Mouse (Mus musculus): ENCODE measurements around the gene Ostm1.

Ostm1 gene

DNA sequence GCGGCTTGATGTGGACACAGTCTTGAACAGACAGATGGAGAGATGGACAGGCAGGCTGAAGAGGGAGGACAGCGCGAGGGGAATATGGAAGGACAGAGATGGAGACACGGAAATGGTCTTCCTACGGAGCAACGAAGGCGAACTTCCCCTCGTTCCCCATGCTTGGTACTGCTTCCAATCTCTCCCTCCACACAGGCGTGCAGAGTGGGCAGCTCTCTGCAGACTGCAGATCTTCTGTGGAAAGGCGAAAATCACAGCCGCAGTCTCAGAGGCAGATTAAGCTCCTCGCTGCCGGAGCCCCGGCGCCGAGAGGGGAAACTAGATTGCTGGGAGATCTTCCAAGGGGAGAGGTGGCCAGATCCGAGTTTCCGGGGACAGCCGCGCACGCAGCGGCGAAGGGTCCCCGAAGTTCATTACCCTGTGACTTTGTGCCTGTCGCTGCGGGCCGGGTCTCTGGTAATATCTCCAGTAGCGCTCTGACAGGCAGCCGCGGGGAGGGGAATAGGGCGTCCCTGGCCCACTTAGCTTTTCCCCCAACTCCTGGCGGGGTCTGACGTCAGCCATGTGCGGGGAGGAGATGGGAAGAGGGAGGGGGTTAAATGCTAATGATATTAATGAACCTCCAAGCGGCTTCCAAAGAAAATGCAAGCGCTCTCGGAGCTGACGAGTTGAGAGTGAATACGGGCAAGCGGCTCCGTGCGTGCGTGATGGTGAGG, at the start of gene Ostm1, which contains the start of gene Nr2e1:
Gene Ostm1 (plus strand): TSS at position 666 of the 716 bp plus-strand sequence.
Gene Nr2e1 (minus strand): TSS at position 476 of the 716 bp plus-strand sequence.
- DNase-seq: no peak

DNA sequence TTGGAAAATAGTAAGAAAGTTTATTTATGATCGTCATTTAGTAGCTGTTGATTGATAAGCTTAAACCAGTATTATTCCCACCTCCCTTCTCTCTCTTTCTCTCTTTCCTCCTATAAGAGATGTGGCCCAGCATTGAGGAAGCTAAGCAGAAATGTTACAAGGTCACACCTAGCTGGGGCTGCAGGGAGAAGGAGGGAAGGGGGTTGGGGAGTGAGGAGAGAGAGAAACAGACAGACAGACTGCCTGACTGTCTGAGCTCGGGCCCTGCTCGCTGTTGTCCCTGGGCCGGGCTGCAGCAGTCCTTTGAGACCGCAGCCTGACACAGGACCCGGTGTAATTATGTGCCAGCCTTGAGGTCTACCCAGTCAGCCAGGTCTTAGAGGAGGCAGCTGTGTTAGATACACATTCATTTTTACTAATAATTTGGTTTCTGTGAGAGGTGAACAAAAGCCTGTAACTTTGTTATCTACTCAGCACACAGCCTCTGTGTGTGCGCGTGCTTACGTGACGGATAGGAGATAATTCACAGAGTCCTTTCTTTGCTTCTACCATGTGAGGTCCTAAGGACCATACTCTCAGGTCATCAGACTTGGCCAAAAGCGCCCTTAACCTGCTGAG, 49.7 kb upstream of the Ostm1 start:
- DNase-seq: no peak

DNA sequence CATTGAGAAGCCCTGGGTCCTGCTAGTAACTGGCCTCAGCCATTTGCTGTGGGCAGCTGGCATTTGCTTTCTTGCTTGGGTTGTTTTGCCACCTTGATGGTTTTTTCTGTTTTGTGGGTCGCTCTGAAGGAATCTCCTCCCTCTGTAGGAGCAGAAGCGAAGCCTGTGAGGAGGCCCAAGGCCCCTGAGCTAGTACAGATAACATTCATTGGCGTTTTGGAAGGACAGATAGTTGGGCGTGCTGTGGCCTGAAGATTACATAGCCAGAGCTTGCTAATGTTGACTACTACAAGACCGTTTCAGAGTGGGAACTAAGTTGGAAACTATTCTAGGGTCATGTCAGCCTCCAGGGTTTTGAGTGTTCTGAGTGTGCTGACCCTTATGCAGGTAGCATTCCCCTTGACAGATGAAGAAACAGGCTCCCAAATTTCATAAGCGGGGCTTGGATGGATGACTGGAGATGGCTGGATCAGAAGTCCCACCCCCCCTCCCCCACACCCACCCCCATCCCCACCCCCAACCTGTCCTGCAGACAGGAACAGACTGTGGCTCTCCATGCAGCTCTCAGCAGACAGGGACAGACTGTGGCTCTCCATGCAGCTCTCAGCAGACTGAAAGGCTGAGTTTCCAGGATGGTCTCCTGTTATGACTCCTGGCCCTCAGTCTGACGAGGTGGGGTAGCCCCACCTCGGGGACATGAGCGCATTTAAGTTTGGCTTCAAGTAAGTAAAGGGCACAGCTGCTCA, 45.9 kb upstream of the Ostm1 start:
- DNase-seq: no peak

DNA sequence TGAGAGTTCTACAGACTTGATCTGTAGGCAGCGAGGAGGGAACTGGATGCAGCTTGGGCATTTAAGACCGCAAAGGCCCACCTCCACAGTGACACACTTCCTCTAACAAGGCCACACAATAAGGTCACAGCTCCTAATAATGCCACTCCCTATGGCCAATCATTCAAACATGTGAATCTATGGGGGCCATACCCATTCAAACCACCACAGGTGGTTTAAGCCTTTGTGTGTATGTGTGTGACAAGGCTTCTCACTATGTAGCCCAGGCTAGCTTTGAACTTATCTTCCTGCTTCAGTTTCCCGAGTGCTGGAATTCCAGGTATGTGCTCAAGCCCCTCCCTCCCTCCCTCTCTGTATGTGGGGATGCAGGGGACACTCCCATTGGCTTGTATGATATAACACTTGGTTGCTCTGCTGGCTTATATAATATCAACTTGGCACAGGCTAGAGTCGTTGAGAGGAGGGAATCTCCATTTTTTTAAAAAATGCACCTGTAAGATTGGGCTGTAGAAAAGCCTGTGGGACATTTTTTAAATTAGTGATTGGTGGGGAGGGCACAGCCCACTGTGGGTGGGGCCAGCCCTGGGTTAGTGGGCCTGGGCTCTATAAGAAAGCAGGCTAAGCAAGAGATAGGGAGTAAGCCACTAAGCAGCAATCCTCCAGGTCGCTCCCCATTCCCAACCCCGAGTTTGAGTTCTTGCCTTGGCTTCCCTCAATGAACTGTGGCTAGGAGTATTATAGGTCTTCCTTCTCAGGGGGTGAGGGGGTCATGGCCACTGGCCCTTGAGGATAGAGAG, 37.7 kb upstream of the Ostm1 start:
- DNase-seq: no peak

DNA sequence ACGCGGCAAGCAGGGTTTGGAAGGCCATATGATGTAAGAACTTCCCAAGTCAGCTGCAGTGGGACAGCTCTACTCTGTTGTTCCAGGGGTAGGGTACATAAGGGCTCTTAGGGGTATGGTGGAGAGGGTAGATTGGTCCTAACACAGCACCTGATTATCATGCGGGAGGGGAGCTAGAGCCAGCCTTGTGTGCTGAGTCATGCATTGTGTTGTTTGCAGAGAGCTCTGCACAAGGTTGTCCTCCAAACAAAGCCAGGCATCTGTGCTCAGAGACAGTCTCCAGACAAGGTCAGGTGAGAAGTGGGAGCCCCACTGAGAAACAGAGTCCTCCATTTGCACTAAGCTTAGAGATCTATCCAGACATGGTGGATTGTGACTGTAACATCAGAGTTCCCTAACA, 37.1 kb upstream of the Ostm1 start:
- no peak for DNase-seq

DNA sequence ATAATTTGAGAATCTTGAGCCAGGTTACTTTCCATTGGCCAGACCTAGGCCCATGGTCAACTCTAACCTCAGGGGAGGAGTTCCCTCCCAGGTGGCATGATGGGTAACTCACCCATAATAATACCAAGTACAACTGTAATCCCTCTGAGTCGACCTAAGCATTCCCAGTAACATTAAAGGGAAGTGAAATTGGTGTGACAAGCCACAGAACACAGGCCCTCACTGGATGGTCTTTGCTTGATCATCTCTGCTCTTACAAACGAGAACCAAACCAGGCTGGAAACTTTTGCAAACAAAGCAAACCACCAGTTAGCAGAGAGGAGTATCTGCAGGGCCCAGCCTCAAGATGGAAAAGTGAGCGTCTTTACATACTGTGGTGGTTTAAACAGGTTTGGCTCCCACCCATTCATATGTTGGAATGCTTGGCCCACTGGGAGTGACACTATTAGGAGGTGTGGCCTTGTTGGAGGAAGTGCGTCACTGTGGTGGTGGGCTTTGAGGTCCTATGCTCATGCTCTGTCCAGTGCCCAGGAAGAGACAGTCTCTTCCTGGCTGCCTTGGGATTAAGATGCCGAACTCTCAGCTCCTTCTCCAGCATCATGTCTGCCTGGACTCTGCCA, 23.9 kb upstream of the Ostm1 start:
- no peak for DNase-seq

DNA sequence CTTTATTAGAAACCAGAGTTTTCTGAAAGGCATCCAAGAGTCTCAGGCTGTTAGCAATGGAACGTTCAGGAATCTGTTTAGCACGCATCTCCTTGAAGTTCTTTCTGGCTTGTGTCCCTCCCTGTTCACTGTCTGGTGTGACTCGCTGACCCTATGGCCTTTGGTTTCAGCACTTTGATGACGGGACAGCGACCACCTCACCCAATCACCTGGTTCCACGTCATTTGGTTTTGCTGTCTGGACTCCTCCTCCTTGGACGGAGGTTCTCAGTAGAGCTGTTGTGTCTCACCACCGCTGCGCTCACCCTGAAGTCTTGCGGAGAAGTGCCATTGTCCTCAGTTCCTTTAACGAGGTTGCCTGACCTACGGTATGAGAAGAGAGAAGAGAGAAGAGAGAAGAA, 21.4 kb upstream of the Ostm1 start:
- no peak for DNase-seq

DNA sequence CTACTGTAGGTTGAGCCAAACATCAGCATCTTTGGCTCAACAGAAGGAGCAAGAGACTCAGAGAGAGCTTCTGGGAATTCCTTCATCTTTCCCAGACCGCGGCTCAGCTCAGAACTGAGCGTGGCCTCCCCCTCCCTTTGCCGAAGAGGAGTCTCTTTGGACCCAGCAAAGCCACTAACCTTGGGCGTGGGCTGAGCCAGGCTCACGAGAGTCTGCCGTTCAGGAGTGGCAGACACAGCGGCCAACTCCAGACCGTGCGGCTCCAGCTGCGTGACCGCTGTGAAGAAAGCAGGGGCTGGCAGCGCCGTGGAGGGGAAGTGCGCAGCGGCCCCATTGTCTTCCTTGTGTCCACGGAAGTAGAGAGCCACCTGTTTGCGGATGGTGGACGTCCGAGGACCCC, 11.1 kb upstream of the Ostm1 start:
- no peak for DNase-seq

DNA sequence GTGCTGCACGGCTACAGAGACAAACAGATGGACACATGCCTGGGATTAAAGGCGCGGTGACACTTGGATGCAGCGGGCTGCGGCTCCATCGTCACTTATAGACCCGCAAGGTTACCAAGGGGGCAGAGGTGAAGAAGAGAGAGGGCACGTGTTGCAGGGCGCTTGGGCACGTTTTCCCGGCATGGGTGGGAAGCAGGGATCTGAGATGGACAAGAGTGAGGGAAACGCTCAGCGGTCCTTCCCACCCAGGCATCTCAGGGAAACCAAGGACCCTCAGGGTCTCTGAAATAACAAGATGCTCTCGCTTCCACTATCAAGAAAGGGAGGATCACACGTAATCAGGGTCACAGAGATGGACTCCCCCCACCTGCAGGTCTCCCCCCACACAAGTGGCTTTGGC, 10.7 kb upstream of the Ostm1 start:
- DNase-seq: no peak

DNA sequence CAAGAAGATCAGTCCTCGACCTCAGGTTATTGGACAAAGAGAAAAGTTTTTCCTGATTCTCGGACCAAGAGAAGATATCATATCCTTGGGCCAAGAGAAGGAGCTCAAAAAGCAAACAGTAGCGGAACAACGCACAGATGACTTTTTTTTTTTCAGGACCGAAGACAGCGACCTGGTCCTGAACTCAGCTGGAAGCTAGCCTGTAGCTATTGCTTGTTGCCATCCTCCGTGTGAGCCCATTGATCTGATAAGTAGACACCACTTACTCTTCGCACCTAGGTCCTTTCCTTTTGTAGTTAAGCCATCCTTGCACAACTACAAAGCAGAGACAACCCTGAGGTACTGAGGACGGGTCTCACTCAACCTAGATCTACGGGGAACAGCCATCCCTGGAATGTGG, 9.0 kb upstream of the Ostm1 start:
- no peak for DNase-seq

DNA sequence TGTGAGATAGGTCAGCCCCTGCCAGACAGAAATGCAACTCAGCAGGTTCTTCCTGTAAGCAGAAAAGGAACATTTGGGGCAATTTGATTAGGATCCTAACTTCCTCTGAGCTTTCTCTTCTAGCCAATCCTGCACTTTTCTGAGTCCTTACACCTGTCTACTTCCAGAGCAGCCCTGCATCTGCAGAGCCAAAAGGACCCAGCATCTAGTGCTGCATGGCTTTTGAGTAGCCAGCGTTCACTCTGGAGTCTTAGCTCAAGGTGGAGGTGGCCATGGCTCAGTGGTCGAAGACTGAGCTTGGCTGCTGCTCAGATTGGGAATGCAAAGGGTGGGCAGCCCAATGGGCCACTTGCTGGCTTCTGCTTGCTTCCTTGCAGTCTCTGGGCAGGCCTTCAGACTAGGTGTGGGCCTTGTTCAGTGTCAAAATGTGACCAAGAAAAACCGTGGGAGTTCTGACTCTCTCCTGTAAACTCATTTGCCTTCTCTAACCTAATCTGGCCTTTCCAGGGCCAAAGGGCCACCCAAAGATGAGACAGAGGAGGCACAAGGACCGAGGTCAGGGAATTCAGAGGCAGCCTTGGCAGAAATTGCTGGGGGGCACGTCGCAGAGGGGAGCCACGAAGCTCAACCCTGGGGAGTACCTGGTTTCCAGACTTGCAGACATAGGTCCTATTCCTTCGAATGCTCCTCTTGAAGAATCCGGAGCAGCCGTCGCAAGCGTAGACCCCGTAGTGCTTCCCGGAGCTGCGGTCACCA, 5.9 kb upstream of the Ostm1 start:
- DNase-seq: no peak

DNA sequence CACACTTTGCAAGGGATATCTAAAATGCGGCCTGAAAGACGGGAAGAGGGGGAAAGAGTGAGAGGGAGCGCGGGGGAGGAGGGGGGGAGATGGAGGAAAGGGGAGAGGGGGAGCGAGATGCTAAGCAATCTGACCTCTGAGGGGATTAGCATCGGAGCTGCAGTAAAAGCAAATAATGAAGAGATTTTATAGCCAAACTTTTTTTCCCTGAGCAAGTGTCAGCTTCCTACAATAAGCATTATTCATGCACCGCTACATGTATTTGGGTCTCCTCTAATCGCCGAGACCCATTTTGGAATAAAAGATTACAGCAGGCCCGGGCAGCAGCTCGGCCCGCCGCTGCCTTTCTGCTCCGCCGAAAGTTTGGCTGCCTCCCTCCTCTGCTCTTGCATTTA, 5.3 kb upstream of the Ostm1 start:
- no peak for DNase-seq

DNA sequence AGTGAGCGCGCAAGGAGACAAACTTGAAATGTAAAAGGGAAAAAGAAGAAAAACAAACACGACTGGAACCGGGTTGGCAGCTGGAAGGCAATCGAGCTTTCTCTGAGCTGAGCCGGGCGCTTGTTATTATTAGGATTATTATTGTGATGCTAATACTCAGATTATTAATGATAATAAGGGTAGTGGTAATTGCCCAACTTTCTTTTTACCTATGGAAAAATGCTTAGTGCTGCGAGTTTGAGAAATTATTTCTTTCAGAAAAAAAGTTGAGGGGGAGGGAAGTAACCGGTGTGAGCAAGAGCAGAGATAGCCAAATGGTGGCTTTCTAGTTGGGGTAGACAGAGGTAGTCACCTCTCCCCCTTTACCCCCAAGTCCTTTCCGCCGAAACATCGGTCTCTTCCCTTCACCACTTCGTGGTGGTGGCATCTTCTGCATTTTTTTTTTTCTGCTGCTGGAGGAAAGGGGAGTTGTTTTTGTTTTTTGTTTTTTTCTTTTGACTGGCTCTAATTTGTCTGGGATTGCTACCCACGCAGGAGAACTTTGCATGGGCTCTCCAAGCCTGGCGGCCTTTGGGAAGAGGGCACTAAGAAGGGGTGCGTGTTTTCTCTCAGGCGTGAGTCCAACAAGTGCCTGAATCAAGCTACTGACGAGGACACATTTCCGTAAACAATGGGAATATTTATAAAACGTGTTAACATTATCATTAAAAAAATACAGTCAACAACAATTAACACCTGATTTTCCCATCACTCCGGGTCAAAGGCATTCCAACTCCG, 4.7 kb upstream of the Ostm1 start:
- no peak for DNase-seq

DNA sequence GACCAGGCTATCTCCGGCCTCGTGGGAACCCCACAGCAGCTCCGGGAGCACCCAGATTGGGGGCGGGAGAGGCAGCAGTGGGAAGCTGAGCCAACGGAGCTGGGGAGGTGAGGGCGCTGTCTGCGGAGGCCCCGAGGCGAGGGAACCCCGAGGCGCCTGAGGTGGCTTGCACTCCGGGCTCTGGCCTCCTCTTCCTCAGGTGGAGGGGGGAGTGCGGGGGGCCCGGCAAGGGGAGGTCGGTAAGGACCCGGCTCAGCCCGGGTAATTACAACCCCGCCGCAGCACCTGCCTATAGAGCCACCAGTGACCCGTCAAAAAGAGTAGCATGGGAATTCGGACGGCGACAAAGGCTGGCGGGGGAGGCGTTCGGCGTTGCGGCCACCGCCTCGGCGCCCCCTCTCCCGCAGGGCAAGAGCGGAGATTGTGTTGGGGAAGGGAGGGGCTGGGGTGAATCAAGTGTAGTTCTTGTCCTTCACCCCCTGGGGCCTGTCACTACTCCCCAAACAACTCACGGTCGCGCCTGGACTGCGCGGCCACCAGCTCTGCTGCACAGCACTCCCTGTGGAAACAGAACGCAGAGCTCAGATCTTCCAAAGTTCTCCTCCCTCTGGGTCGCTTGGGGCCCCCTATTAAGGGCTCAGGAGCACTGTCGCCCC, 4.0 kb upstream of the Ostm1 start:
- no peak for DNase-seq

DNA sequence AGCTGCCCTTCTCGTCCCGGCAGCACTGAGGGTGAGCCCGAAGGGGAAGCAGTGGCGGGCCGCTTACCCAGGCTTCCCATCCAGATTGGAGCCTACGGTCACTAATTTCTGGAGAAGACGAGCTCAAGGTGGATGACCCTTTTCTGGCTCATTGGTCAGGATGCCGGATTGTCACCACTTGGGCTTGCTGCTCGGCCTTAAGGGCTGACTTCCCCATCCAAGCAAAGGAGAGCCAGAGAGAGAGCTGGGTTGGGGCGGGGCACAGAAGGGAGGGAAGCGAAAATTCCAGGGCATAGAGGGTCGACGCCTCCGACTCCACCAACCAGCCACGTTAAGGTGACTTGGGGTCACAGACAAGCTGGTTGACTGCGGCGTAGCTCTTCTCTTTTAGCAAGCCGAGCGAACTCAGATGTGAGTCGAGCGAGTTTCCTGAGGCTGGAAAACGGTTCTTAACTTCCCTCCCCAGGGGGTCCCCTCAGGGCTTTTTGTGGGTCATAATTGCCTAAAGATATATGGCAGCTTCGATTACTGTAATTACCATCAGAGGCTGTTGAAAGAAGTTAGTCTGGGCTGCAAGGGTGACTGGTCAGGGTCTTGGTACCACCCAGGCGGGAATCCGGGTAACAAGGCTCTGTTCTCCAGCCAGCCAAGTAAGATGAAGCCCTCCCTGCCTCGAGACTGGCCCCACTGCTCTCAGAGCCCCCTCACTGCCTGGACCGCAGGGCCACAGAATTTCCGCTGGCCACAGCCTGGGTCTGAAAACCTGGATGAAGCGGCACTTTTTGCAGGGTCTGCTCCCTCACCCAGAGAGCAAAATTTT, 3.3 kb upstream of the Ostm1 start:
- DNase-seq: no peak

DNA sequence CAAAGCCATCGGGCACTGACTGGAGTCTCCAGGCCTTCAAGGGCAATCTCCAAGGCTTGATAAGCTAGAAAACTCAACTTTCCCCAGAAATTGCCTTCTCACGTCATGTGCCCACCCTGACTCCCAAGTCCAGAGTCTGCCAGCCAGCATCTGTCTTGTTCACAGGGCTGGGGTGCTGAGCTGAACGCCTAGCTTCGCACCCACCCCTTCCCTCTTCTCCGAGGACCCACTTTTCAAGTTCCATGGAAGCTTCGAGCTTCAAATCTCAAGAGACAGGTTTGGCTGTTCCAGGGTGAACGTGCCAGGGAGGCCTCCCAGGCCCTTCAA, 2.7 kb upstream of the Ostm1 start:
- DNase-seq: no peak

DNA sequence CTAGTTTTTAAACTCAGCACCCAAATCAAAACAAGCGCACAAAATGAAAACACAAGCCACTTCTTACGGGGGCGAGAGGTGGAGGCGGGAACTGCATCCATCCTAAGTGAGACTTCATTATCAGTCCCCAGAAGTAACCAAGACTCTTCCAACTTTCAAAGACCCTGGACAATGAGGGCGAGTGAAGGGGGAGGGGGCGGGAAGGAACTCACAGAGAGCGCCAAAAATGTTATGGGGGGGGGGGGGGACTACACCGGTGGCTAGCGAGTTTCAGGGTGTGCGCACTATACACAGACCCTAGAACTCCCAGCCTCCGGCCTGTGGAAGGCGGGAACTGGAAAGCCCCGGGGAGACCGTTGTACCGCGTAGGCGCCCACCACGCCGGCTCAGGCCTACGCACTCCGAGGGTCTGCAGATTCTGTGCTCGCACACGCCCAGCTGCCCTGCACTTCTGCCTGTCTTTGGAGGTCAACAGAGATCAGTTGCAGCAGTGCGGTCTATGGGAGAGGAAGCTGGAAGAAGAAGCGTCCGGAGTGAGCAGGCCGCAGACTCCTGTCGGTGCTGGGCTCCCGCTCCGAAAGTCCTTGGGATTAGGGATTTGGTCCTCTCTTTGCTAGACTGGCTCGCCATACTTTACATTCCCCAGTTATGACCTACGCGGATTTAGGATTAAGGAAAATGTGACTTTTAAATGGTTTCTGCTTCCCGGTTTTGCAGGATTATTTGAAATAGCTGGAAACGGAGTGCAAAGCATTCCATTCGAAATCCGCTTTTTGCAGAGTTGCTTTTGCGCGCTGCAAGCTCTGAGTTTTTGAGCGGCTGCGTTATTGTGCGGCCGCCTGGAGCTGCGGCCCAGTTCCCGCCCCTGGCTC, 1.7 kb upstream of the Ostm1 start:
- DNase-seq: no peak

DNA sequence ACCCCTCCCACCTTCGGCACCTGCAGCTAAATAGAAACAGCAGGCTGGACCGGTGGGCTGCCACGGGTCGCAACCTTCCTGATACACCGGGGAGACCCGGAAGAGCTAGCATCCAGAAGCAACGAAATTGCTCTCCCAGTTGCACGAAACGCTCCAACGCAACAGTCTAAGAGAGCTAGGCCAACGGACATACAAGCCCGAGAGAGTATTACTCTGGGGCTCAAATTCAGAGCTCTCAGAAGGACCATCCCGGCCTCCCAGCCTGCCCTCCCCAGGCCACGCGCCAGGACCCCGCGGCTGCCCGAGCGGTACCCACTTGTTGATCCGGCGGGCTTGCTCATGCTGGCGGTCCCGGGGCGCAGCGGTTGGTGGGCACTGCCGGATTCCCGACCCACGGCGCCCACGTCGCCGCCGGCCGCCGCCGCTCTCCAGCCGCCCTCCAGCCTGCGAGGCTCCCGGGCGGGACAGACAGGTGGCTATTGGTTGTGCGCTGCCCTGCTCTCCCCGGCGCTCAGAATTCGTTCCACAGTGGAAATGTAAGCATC, 984 bp upstream of the Ostm1 start:
- DNase-seq: no peak

Data from kidney, adult 8-10 months (tissue).